In the genomic region with DNA sequence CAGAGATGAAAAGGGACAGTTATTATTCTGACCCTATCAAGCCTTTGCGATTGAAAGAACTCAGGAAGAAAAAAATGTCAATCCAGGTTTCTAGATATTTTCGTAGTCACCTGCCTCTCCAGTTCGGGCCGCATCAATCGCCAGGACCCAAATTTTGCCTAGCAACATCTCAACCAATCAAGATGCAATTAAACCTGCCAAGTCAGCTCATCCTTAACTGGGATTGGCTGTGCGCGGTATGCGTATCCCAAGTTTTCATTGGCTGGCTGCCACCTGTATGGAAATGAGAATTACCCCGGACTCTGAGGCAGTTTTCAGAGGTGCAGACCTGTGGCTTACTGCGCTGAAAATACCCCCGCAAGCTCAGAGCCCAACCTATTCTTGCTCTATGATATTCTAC, we compare ENCODE assay signal across 8 mouse cellular contexts. TPM values are rescaled to one million over a fixed set of nuclear protein-coding genes. Genes with fewer than 3 reads are reported as not detected.
A peak's percentile ranks its signal among the peaks of the same experiment; 100 is the strongest.
DNase-seq lines count a peak whose midpoint lies in the region; ATAC-seq lines count a peak whose summit lies in the region.

No protein-coding gene starts in this region.

- intact Hi-C loops in gastrocnemius, postnatal 14 days (cut with DNase I; ENCODE audit: low total_unique reads), result no loop called here
- intact Hi-C loops in left cerebral cortex, postnatal 10 days (cut with DNase I), result no loop called here

- DNase-seq in adrenal gland, adult 8-10 months, result peak; percentile 56
- peak; percentile 94 to 95 for DNase-seq in cerebellum, postnatal 14 days
- peak; percentile 38 for DNase-seq in gastrocnemius, postnatal 14 days
- DNase-seq in left cerebral cortex, postnatal 10 days (ENCODE audit: extremely low spot score in 1 of 2, low spot score in 2 of 2), result peak; percentile 82 to 89
- peak; percentile 54 for DNase-seq in midbrain, embryonic 10.5 days (ENCODE audit: low spot score)
- peak; percentile 42 for DNase-seq in splenic B cell, adult 2 months (ENCODE audit: low read depth, low spot score)

- peak overlapping the region; percentile 97 for H3K4me2 ChIP-seq in intestine, embryonic 16.5 days (ENCODE audit: low read depth, low read length)

- H3K27ac ChIP-seq in intestine, embryonic 16.5 days (ENCODE audit: low read length), result no peak overlapping the region
- no peak overlapping the region for H3K27ac ChIP-seq in midbrain, embryonic 10.5 days (replicated peaks)

- H3K9ac ChIP-seq in intestine, embryonic 16.5 days (ENCODE audit: low read depth, low read length), result no peak overlapping the region

- peak; percentile 74 for ATAC-seq in intestine, embryonic 16.5 days
- no peak for ATAC-seq in monocyte, adult 5-6 weeks (replicated peaks; ENCODE audit: insufficient number of reproducible peaks, low FRiP score, low TSS enrichment, poor library complexity, severe bottlenecking)

- under 1% methylated on average over 11 of the region's 11 CpGs for WGBS in intestine, embryonic 16.5 days
- 1% methylated on average over 11 of the region's 11 CpGs for WGBS in midbrain, embryonic 10.5 days

- H3K27me3 ChIP-seq in intestine, embryonic 16.5 days (replicated peaks; ENCODE audit: control insufficient read depth, insufficient read depth, low read length), result peaks cover 67% of the 10 kb centered on the region
- peaks cover 88% of the 10 kb centered on the region for H3K27me3 ChIP-seq in midbrain, embryonic 10.5 days (ENCODE audit: low read depth, poor library complexity, severe bottlenecking)
- no peaks in the 10 kb centered on the region; the same call in 1 of the 2 replicates for H3K27me3 ChIP-seq in splenic B cell, adult 2 months (ENCODE audit: control insufficient read depth, insufficient read depth, low read length, poor library complexity, severe bottlenecking)

- H3K4me3 ChIP-seq in intestine, embryonic 16.5 days (ENCODE audit: low read length), result peak overlapping the region; percentile 58
- peak overlapping the region; percentile 56 for H3K4me3 ChIP-seq in midbrain, embryonic 10.5 days

- peaks cover 15% of the 10 kb centered on the region; the same call in 1 of the 2 replicates for H3K4me1 ChIP-seq in intestine, embryonic 16.5 days (ENCODE audit: control insufficient read depth, insufficient read depth, low read length)
- peaks cover 50% of the 10 kb centered on the region for H3K4me1 ChIP-seq in midbrain, embryonic 10.5 days

- H3K9me3 ChIP-seq in intestine, embryonic 16.5 days (ENCODE audit: control insufficient read depth, low read length), result no peaks in the 10 kb centered on the region
- H3K9me3 ChIP-seq in midbrain, embryonic 10.5 days (replicated peaks), result no peaks in the 10 kb centered on the region

- no peaks in the 10 kb centered on the region for H3K36me3 ChIP-seq in intestine, embryonic 16.5 days (ENCODE audit: control insufficient read depth, insufficient read depth, low read length)
- no peaks in the 10 kb centered on the region for H3K36me3 ChIP-seq in midbrain, embryonic 10.5 days
- H3K36me3 ChIP-seq in splenic B cell, adult 2 months (ENCODE audit: control insufficient read depth, insufficient read depth, low read length, poor library complexity, severe bottlenecking), result no peaks in the 10 kb centered on the region

RNA-seq across cellular contexts. Expression of a gene that starts 21.4 kb away (rescaled TPM):
- total RNA-seq in adrenal gland, adult 8-10 months (2022), result 10 to 100 TPM in 2 of 4 experiments, 1 to 10 TPM in 2; 6.2 to 23.7 (median 10.8) TPM
- 10 to 100 TPM; 27.7 to 28.8 TPM for total RNA-seq in gastrocnemius, postnatal 14 days (2021)
- polyA plus RNA-seq in intestine, embryonic 16.5 days (2015; fragmentation: Nextera tagmentation; extraction: Ambion mirVana), result 55.5 and 77.3 TPM in 2 replicates
- total RNA-seq in left cerebral cortex, postnatal 10 days (2021), result 1 to 10 TPM; 9.7 to 9.8 TPM
- 62.3 and 73.7 TPM in 2 replicates for polyA plus RNA-seq in midbrain, embryonic 10.5 days (2016; fragmentation: Nextera tagmentation; extraction: Ambion mirVana)
- 6.6 to 11.6 TPM (median 11.3 TPM) in 3 replicates for total RNA-seq in monocyte, adult 5-6 weeks (2017)

RNA-seq across cellular contexts. Expression of a gene that starts 28.4 kb away (rescaled TPM):
- 100 to 1,000 TPM; 119 to 225 (median 182) TPM for total RNA-seq in adrenal gland, adult 8-10 months (2022)
- total RNA-seq in gastrocnemius, postnatal 14 days (2021), result 10 to 100 TPM; 44.1 to 56.5 TPM
- 26.5 and 27.0 TPM in 2 replicates for polyA plus RNA-seq in intestine, embryonic 16.5 days (2015; fragmentation: Nextera tagmentation; extraction: Ambion mirVana)
- 10 to 100 TPM; 44.3 to 46.7 TPM for total RNA-seq in left cerebral cortex, postnatal 10 days (2021)
- polyA plus RNA-seq in midbrain, embryonic 10.5 days (2016; fragmentation: Nextera tagmentation; extraction: Ambion mirVana), result 26.0 and 31.1 TPM in 2 replicates
- 34.7 to 46.4 TPM (median 44.7 TPM) in 3 replicates for total RNA-seq in monocyte, adult 5-6 weeks (2017)

Comparison
In these comparisons a context has a peak if more than half of its experiments do, and no peak if none do; other contexts are left out.
1. DNase-seq: peak in every context shown above with its lines; median percentile 94 in cerebellum, postnatal 14 days; 86 in left cerebral cortex, postnatal 10 days; 56 in adrenal gland, adult 8-10 months; 54 in midbrain, embryonic 10.5 days; 42 in splenic B cell, adult 2 months; 38 in gastrocnemius, postnatal 14 days.